Mouse (Mus musculus): ENCODE data around the gene Helq.
A peak's percentile ranks its signal among the peaks of the same experiment; 100 is the strongest.

The Helq gene

GRCm38 (mm10) chr5:100776900-100777299, 21.5 kb downstream of the Helq start:
- DNase-seq: no peak

GRCm38 (mm10) chr5:100775778-100776404, 22.5 kb downstream of the Helq start:
- DNase-seq: no peak

DNA sequence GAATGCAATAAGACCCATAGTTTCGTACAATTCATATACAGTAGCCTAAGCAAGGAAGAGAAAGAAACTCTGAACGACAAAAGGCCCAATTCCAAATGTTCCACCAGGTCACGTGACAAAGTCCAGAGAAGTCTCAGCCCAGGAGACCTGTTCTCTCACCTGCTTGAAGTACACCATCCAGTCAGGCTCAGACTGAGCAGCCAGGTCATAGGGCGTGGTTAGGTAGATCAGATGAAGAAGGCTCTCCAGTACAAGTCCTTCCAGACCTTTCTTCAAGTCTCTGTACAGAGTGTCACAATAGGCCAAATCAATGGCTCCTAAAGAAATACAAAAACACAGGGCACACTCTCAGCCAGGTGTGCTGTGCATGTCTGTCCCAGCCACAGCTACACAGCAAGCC, 26.8 kb downstream of the Helq start:
- DNase-seq: no peak

DNA sequence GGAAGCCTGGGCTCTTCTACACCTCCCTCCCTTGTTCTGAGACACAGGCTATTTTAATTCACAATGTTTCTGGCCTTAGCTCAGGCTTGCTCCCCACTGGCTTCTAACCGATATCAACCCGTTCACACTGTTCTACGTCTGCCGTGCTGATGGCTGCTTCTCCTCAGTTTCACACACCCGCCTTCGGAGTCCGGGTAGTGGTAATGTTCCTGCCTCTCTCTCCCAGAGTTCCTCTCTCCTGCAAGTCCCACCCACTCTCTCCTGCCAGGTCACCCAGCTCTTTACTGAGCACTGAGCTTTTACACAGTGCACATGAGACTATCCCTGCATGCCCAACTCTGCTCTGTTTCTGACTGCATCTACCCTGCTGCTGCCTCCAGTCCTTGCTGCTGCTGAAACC, 32.4 kb downstream of the Helq start:
- no peak for DNase-seq

GRCm38 (mm10) chr5:100761736-100762135, 36.7 kb downstream of the Helq start:
- no peak for DNase-seq

GRCm38 (mm10) chr5:100760049-100760663, 38.2 kb downstream of the Helq start:
- no peak for DNase-seq

GRCm38 (mm10) chr5:100758121-100758520, 40.3 kb downstream of the Helq start:
- no peak for DNase-seq

GRCm38 (mm10) chr5:100753407-100753806, 45.0 kb downstream of the Helq start:
- no peak for DNase-seq

DNA sequence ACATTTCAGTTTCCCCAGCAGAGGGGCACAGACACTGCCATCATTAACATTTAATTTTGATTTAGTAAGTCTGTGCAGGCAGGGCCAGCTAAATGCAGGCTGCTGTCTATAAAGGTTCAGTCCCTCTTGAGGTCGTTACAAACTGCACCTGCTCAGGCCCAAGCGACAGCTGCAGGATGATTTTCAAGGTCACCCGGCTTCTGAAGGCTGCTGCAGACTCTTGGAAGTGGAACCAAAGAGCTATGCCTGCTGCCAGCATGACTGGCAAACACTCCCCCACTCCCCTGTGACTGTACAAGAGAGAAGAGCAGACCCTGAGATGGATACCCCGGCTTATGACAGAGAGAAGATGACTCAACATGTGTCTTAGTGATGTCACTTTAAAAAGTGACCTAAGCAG, 46.7 kb downstream of the Helq start:
- DNase-seq: no peak

DNA sequence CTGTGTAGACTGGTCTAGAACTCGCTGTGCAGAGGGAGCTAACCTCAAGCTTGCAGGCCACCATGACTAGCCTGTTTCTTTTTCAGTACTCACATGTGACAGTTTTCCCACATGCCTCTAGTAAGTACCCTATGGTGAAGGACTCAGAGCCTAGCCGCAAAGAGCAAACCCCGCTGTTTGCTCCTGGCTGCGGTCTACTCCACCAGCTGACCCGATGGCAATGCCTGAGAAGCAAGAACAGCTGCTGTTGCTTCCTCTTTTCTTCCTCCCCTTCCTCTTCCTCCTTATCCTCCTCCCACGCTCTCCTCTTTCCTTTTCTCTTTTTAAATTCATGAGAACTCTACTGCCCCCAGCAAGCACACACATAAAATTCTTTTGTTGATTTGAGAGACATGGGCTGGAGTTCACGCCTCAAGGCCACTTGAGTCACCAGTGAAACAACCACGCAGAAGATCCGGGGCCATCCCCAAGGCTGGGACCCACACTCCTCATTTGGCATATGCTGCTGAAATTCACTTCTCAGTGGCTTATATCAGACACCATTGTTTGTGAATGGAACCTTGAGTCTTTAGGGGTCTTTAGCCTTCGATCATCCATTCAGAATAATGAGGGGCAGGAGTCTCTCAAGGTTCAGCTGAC, 47.7 kb downstream of the Helq start:
- peak; percentile 19 for DNase-seq

DNA sequence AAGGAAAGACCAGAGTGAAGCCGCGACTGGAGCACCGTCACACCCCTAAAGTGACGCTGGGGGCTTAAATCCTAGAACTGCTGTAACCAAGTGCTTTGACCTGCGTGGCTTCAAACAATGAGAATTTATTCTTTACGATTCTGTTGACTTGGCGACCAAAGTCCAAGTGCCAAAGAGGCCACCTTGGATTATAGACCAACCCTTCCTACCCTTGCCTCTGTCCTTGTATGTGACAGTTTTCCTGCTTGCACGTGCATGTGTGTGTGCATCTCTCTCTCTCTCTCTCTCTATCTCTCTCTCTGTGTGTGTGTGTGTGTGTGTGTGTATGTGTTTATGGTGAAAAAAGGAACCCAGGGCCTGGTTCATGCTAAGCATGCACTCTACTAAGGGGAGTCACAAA, 59.6 kb downstream of the Helq start:
- no peak for DNase-seq

DNA sequence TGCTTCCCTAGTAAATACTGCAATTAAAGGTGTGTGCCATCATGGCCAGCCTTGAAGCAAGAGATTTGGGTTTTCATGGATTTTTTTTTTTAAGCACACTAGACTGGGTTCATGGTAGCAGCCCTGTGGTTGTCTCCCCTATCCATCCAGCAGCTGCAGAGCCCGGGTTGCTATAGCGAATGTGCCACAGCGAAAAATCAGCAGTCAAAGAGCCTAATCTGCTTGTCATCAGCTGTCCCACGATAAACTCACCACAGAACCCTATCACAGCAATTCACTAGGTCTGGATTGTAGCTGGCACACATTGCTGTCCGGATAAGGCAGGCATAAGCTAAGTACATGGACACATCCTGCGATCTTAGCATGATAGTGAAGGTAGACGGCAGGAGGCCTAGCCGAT, 61.5 kb downstream of the Helq start:
- DNase-seq: no peak

DNA sequence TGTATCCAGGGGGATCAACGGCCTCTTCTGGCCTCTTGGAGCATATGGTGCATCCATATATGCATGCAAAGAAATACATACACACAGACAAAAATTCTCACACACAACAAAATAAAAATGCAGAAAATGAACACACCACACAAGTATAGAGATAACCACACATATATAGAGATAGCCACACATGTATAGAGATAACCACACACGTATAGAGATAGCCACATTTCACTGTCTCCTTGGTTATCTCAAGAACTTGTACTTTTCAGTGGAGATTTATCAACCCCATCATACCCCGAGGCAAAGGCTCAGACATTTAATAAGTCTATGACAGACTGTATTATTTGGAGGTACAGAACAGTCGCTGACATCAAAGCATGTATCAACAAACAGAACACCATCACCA, 63.9 kb downstream of the Helq start:
- no peak for DNase-seq

- peak; percentile 20 for DNase-seq
Observed at GRCm38 (mm10) chr5:100728757-100729156, 69.6 kb downstream of the Helq start.

- no peak for DNase-seq
Observed at GRCm38 (mm10) chr5:100726001-100726400, 72.4 kb downstream of the Helq start.

GRCm38 (mm10) chr5:100719235-100720088, 78.9 kb downstream of the Helq start, which contains the start of gene Hpse:
Gene Hpse (minus strand): TSS chr5:100719716.
- DNase-seq: peak; percentile 46

DNA sequence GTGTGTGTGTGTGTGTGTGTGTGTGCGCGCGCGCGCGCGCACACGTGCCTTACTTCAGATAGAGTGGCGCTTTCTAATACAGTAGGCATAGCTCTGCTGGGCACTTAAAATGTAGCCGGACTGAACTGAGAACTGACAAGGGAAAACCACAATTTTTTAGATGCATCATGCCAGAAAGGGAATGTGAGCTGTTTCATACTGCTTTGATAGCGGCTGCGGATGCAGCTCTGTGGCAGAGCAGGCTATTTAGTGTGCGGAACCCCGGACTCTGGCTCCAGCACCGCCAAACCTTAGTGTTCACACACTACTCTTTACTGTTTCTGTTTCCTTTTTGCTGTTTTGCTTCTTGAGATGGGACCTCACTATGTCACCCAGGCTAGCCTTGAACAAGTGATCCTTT, 81.6 kb downstream of the Helq start:
- no peak for DNase-seq

Data from liver (tissue).